Comparison of ENCODE assay signal across 20 mouse cellular contexts in the genomic region with DNA sequence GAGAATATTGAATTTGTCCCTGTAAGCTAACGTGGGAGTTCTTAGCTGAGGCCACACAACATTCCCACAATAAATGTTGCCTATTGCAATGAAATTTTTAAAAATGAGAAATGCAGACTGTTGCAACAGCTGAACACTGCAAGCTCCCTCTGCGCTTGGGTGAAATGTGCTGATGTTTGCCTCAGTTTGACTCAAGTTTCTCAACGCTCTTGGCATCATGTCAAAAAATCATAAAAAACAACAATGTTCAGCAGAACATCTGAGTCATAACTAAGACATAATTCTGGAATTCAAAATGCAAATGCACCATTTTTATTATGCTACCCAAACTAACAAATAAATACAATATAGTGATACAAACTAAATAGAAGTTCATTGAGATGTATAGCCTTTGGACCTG. TPM values are rescaled to one million over a fixed set of nuclear protein-coding genes. Genes with fewer than 3 reads are reported as not detected.
"Had no signal": no experiment of that assay in that cellular context is flagged by ENCODE, and none has a peak within 500 bp of the region (broad histone marks: within the 10 kb centered on the region; RNA-seq: fewer than 3 reads in every experiment).

No protein-coding gene starts in this region.

- DNase-seq: lung, adult 18-20 months; lung, postnatal 10 days; lung, postnatal 4 days; midbrain, embryonic 14.5 days; right cerebral cortex, postnatal 25 days; right cerebral cortex, postnatal 4 days; spleen, adult 18-20 months; thymus, adult 18-20 months; thymus, postnatal 14 days; thymus, postnatal 36 days had no signal

- H3K27me3 ChIP-seq: lung, embryonic 15.5 days; midbrain, embryonic 12.5 days; neural tube, embryonic 13.5 days; neural tube, embryonic 15.5 days had no signal

- H3K9me3 ChIP-seq: lung, embryonic 15.5 days; midbrain, embryonic 10.5 days; midbrain, embryonic 12.5 days; neural tube, embryonic 13.5 days; neural tube, embryonic 15.5 days had no signal

- ATAC-seq: midbrain, embryonic 16.5 days had no signal

- H3K27ac ChIP-seq: liver, embryonic 14.5 days; lung, embryonic 15.5 days; midbrain, embryonic 10.5 days; midbrain, embryonic 12.5 days; neural tube, embryonic 13.5 days; neural tube, embryonic 15.5 days had no signal

- H3K36me3 ChIP-seq: lung, embryonic 15.5 days; midbrain, embryonic 10.5 days; midbrain, embryonic 12.5 days; neural tube, embryonic 13.5 days; neural tube, embryonic 15.5 days had no signal

- H3K4me2 ChIP-seq: lung, embryonic 15.5 days; midbrain, embryonic 12.5 days; neural tube, embryonic 13.5 days; neural tube, embryonic 15.5 days had no signal

- H3K9ac ChIP-seq: liver, embryonic 14.5 days; lung, embryonic 15.5 days; midbrain, embryonic 12.5 days; neural tube, embryonic 13.5 days; neural tube, embryonic 15.5 days had no signal

- H3K4me3 ChIP-seq: lung, embryonic 15.5 days; midbrain, embryonic 10.5 days; midbrain, embryonic 12.5 days; myocyte; neural tube, embryonic 13.5 days; neural tube, embryonic 15.5 days had no signal

- H3K4me1 ChIP-seq: lung, embryonic 15.5 days; midbrain, embryonic 10.5 days; midbrain, embryonic 12.5 days; neural tube, embryonic 13.5 days; neural tube, embryonic 15.5 days had no signal

RNA-seq across cellular contexts. Expression of a gene that starts 52.6 kb away (rescaled TPM):
- total RNA-seq: megakaryocyte, adult 5-6 weeks; megakaryocyte-erythroid progenitor cell, adult 5-6 weeks had no signal
